Mouse (Mus musculus): ENCODE data around the gene Btaf1. TPM values are rescaled to one million over a fixed set of nuclear protein-coding genes. Genes with fewer than 3 reads are reported as not detected.
A peak's percentile ranks its signal among the peaks of the same experiment; 100 is the strongest.

Btaf1 gene
- polyA plus RNA-seq, 1 experiment: 5.1 TPM

DNA sequence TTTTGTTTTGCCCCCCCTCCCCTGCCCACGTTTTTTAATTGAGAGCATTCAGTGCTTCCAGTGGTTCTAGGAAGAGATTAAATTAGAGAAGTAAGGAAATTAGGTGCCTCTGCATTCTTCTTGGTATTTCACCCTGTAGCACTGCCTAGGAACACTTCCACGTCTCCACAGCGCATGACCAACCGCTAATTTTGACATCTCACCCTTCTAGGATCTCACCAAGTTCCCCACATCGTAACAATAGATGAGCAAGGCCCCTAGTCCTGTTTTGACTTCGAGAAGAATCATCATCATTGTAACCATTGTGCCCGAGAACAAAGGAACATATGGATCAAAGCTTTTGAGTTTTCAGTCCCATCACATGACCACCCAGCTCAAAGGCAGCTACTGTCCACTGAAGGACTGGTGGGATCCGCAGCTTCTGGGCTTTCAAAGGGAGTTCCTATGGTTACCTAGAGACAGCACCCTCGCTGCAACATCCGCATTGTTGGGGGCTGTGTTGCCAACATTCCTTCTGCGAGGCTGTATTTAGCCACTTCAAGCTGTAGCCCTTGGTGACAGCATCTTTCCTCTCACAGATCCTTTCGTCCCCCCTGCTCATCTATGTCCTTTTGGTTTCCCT lies 15.3 kb upstream of the Btaf1 start:
- 47% methylated on average over 12 of the region's 12 CpGs for WGBS
- no peaks in the 10 kb centered on the region for H3K4me1 ChIP-seq (ENCODE audit: control insufficient read depth, insufficient read depth, low read length)
- no peak overlapping the region for H3K4me3 ChIP-seq (ENCODE audit: insufficient read depth, low read depth, low read length)
- no peak for DNase-seq
- H3K27ac ChIP-seq (ENCODE audit: insufficient read depth, low read depth, low read length): no peak overlapping the region
- no peaks in the 10 kb centered on the region for H3K36me3 ChIP-seq (ENCODE audit: control insufficient read depth, insufficient read depth, low read length)
- no peaks in the 10 kb centered on the region for H3K27me3 ChIP-seq (replicated peaks; ENCODE audit: control insufficient read depth, insufficient read depth, low read length)
- TF ChIP-seq CTCF (conservative IDR thresholded peaks at IDR 0.05; ENCODE audit: insufficient read depth, insufficient read length, low read depth, low read length): no peak
- no peak for TF ChIP-seq POLR2A (IDR thresholded peaks at IDR 0.05; ENCODE audit: low read depth, low read length)

DNA sequence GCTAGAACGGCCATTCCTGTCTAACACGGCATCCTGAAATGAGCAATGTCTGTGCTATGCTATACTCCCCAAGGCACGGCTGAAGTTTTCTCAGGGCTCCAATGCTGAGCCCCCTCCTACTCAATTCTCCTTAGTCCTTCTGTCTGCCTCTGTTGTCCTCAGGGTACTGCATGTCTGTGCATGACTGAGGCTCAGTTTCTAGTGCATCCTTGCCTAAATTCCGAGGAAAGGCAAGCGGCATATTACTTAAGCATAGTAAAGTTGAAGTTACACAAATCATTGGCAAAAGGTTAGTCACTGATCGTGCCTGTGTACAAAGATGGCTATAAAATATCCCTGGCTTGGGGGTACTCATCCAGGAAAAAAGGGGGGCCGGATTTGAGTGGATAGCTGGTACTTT lies 12.8 kb upstream of the Btaf1 start:
- H3K4me1 ChIP-seq (ENCODE audit: control insufficient read depth, insufficient read depth, low read length): no peaks in the 10 kb centered on the region
- H3K27me3 ChIP-seq (replicated peaks; ENCODE audit: control insufficient read depth, insufficient read depth, low read length): no peaks in the 10 kb centered on the region
- no peak for TF ChIP-seq CTCF (conservative IDR thresholded peaks at IDR 0.05; ENCODE audit: insufficient read depth, insufficient read length, low read depth, low read length)
- no peak for TF ChIP-seq POLR2A (IDR thresholded peaks at IDR 0.05; ENCODE audit: low read depth, low read length)
- no peak overlapping the region for H3K4me3 ChIP-seq (ENCODE audit: insufficient read depth, low read depth, low read length)
- no peaks in the 10 kb centered on the region for H3K36me3 ChIP-seq (ENCODE audit: control insufficient read depth, insufficient read depth, low read length)
- no peak overlapping the region for H3K27ac ChIP-seq (ENCODE audit: insufficient read depth, low read depth, low read length)
- DNase-seq: no peak
- 55% methylated on average over 7 of the region's 7 CpGs for WGBS

DNA sequence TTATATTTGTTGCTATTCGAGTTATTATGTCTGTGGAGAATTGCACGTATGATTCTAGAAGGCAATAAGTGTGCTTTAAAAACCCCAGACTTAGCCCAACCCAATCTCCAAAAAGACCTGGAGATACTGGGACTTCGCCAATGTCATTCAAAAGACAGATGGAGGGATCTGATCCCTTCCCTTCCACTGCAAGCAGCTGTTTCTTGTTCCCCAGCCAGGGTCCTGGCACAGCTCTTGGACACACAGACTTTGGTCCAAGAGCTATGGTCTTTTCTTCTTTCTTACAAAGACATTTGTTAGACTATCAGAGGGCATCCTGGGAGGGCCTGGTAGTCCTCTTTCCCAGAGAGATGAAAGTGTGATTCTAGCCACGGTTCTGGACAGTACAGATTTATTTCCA lies 9.7 kb upstream of the Btaf1 start:
- no peaks in the 10 kb centered on the region for H3K27me3 ChIP-seq (replicated peaks; ENCODE audit: control insufficient read depth, insufficient read depth, low read length)
- no peaks in the 10 kb centered on the region for H3K4me1 ChIP-seq (ENCODE audit: control insufficient read depth, insufficient read depth, low read length)
- no peak for DNase-seq
- WGBS: 72% methylated on average over 4 of the region's 4 CpGs
- no peak for TF ChIP-seq POLR2A (IDR thresholded peaks at IDR 0.05; ENCODE audit: low read depth, low read length)
- no peak for TF ChIP-seq CTCF (conservative IDR thresholded peaks at IDR 0.05; ENCODE audit: insufficient read depth, insufficient read length, low read depth, low read length)
- H3K27ac ChIP-seq (ENCODE audit: insufficient read depth, low read depth, low read length): no peak overlapping the region
- no peak overlapping the region for H3K4me3 ChIP-seq (ENCODE audit: insufficient read depth, low read depth, low read length)
- no peaks in the 10 kb centered on the region for H3K36me3 ChIP-seq (ENCODE audit: control insufficient read depth, insufficient read depth, low read length)

DNA sequence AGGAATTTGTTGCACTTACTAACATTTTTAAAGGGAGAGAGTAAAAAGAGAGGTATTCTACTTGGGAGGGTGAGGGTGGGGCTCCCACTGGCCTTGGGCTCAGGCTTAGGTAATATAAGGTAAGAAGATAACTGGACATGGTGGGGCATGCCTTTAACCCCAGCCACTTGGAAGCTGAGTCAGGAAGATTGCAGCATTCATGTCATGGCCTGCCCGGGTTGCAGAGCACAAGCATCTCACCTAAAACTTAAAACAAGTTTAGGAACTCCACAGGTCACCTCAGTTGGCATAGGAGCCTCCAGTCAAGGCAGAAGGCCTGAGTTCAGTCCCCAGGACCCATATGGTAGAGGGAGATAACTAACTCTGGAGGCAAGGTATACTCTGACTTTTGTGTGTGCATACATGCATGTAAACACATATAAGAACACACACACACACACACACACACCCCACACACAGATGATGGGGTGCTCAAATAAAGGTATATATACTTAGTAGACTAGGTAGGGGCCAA lies 8.9 kb upstream of the Btaf1 start:
- TF ChIP-seq CTCF (conservative IDR thresholded peaks at IDR 0.05; ENCODE audit: insufficient read depth, insufficient read length, low read depth, low read length) (no peak), POLR2A (IDR thresholded peaks at IDR 0.05; ENCODE audit: low read depth, low read length) (no peak)
- Histone ChIP-seq H3K27ac (ENCODE audit: insufficient read depth, low read depth, low read length) (no peak overlapping the region), H3K36me3 (ENCODE audit: control insufficient read depth, insufficient read depth, low read length) (no peaks in the 10 kb centered on the region), H3K4me3 (ENCODE audit: insufficient read depth, low read depth, low read length) (no peak overlapping the region), H3K27me3 (replicated peaks; ENCODE audit: control insufficient read depth, insufficient read depth, low read length) (no peaks in the 10 kb centered on the region), H3K4me1 (ENCODE audit: control insufficient read depth, insufficient read depth, low read length) (no peaks in the 10 kb centered on the region)
- DNase-seq: no peak
- WGBS: 96% methylated on average over 1 of the region's 1 CpGs

DNA sequence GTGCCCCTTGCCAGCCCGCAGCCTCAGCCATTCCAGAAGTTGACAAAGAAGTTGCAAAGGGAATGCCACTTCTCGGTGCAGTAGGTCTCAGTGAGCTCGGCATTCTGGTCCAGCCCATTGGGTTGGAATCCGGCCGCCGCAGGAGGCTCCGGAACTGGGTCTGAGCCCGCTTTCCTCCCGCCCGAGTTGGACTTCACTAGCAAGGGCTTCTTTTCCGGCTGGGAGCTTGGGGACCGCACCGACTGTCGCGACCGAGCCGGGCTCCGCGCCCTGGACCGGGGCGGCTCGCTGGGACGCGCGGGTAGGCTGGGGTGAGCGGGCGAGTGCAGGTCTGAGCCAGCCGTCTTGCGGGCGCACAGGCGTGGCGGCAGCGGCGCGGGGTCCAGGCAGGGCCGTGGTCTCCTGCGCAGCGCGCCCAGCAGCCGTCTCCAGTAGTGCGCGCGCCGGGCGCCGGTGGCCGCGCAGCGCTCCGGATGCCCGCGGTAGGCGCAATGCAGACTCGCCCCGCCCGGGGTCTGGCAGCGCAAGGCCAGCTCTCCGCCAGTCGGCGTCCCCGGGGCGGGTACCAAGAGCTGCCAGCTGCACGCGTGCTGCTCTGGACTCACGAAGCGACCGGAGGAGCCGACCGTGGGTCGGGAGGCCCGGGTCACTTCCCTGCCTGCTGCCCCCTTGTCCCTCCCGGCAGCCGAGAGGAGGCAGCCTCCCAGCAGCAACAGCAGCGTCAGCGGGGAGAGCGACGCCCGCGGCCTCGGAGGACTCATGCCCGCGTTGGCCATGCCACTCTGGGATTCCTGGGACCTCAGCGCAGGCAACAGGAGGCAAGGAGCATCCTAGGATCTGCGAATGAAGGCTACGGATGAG lies 7.2 kb upstream of the Btaf1 start:
- H3K27ac ChIP-seq (ENCODE audit: insufficient read depth, low read depth, low read length): peak overlapping the region; percentile 46; the same call in 1 of the 2 replicates
- H3K4me3 ChIP-seq (ENCODE audit: insufficient read depth, low read depth, low read length): peak overlapping the region; percentile 62
- H3K4me1 ChIP-seq (ENCODE audit: control insufficient read depth, insufficient read depth, low read length): no peaks in the 10 kb centered on the region
- peak; percentile 83 for DNase-seq
- no peaks in the 10 kb centered on the region for H3K36me3 ChIP-seq (ENCODE audit: control insufficient read depth, insufficient read depth, low read length)
- no peaks in the 10 kb centered on the region for H3K27me3 ChIP-seq (replicated peaks; ENCODE audit: control insufficient read depth, insufficient read depth, low read length)
- WGBS: under 1% methylated on average over 85 of the region's 85 CpGs
- TF ChIP-seq CTCF (conservative IDR thresholded peaks at IDR 0.05; ENCODE audit: insufficient read depth, insufficient read length, low read depth, low read length) (peak; percentile 35; the same call in 1 of the 2 replicates), POLR2A (IDR thresholded peaks at IDR 0.05; ENCODE audit: low read depth, low read length) (peak; percentile 37)

DNA sequence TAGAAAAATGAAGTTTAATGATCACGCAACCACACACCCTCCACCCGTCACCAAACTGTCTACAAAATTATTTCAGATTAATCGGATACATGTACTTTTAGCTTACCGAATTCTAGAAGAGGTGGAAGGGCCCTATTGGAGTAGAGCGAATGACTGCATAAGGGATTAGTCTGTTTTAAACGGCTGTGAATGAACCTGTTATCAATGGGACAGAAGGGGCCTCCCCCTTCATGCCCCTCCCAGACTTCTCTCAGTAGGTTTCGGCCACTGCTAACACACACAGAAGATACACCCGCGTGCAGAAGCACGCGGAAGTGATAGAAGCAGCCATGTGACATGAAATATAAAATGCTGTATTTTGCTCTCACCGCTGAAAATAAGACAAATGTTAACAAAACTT lies 6.4 kb upstream of the Btaf1 start, which contains the start of gene Fgfbp3:
Gene Fgfbp3 (minus strand): TSS at position 150 of the 400 bp plus-strand sequence.
- Histone ChIP-seq H3K36me3 (ENCODE audit: control insufficient read depth, insufficient read depth, low read length) (no peaks in the 10 kb centered on the region), H3K4me3 (ENCODE audit: insufficient read depth, low read depth, low read length) (peak within 1 kb of the TSS; percentile 62), H3K4me1 (ENCODE audit: control insufficient read depth, insufficient read depth, low read length) (no peaks in the 10 kb centered on the region), H3K27ac (ENCODE audit: insufficient read depth, low read depth, low read length) (peak within 1 kb of the TSS; percentile 46; the same call in 1 of the 2 replicates), H3K27me3 (replicated peaks; ENCODE audit: control insufficient read depth, insufficient read depth, low read length) (no peaks in the 10 kb centered on the region)
- WGBS: 25% methylated on average over 12 of the region's 12 CpGs
- TF ChIP-seq POLR2A (IDR thresholded peaks at IDR 0.05; ENCODE audit: low read depth, low read length) (no peak), CTCF (conservative IDR thresholded peaks at IDR 0.05; ENCODE audit: insufficient read depth, insufficient read length, low read depth, low read length) (no peak)
- DNase-seq: no peak

DNA sequence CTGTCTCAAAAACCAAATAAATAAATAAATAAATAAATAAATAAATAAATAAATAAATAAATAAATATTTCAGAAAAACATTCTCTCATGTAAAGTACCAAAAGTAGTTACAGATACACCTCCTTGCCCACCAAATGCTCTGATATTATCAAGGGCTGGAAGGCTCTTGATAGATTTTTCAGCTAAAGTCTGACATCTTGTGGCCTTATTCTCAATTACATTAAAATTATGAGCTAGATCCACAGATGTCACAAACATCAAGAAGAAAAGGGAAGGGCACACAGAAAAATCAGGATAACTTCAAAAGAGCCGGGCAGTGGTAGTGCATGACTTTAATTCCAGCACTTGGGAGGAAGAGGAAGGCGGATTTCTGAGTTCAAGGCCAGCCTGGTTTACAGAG lies 3.9 kb upstream of the Btaf1 start:
- H3K27ac ChIP-seq (ENCODE audit: insufficient read depth, low read depth, low read length): no peak overlapping the region
- no peaks in the 10 kb centered on the region for H3K36me3 ChIP-seq (ENCODE audit: control insufficient read depth, insufficient read depth, low read length)
- no peaks in the 10 kb centered on the region for H3K27me3 ChIP-seq (replicated peaks; ENCODE audit: control insufficient read depth, insufficient read depth, low read length)
- 24% methylated on average over 2 of the region's 2 CpGs for WGBS
- TF ChIP-seq POLR2A (IDR thresholded peaks at IDR 0.05; ENCODE audit: low read depth, low read length) (no peak), CTCF (conservative IDR thresholded peaks at IDR 0.05; ENCODE audit: insufficient read depth, insufficient read length, low read depth, low read length) (0 out of 2 replicates have a peak, but pooled peaks have one; percentile 16)
- DNase-seq: peak; percentile 48
- H3K4me3 ChIP-seq (ENCODE audit: insufficient read depth, low read depth, low read length): no peak overlapping the region
- H3K4me1 ChIP-seq (ENCODE audit: control insufficient read depth, insufficient read depth, low read length): peaks cover 5% of the 10 kb centered on the region; the same call in 1 of the 2 replicates
